Mouse (Mus musculus) stomach, postnatal 0 days (tissue): ENCODE data around the gene Sema6b.

ENCODE experiments used
- CTCF ChIP-seq: IDR thresholded peaks from 2 replicates; pipeline ENCODE4 v1.5.1; 2016; ENCODE audit warnings: antibody characterized with exemption, low read depth, mild to moderate bottlenecking, moderate library complexity
- EP300 ChIP-seq: optimal IDR thresholded peaks from 2 replicates; pipeline ENCODE3; 2016; ENCODE audit warnings: antibody characterized with exemption

- TF ChIP-seq CTCF (no peak), EP300 (no peak)
These were observed 60.2 kb downstream of the Sema6b start for GRCm38 (mm10) chr17:56079921-56080320.
